Mouse (Mus musculus) hematopoietic stem cell, adult 5-6 weeks (primary cell): ENCODE data around the gene Vrk2. TPM values are rescaled to one million over a fixed set of nuclear protein-coding genes. Genes with fewer than 3 reads are reported as not detected.

ENCODE experiments used
- ATAC-seq, 2 experiments: fragments of 125-278 bp in 1 of 2; replicated peaks in 1 of 2; 2 replicates each; pipeline ENCODE4 v1.8.0; 2016 to 2017; ENCODE audit warnings: inconsistent platforms in 2 of 2, mild to moderate bottlenecking in 2 of 2, moderate number of reproducible peaks in 2 of 2, low read depth in 1 of 2, moderate TSS enrichment in 1 of 2; ENCODE audit not compliant: low FRiP score in 2 of 2, poor library complexity in 2 of 2, severe bottlenecking in 2 of 2, insufficient read depth in 1 of 2, low TSS enrichment in 1 of 2
- total RNA-seq: library from RNA; stranded (forward); fragments of 172-1452, 232-1000 nt; gene quantifications from 2 replicates; pipeline ENCODE4 v1.2.3, GENCODE M21; 2017

The Vrk2 gene
- total RNA-seq, 1 experiment from 2014 or later: 30.2 TPM

DNA sequence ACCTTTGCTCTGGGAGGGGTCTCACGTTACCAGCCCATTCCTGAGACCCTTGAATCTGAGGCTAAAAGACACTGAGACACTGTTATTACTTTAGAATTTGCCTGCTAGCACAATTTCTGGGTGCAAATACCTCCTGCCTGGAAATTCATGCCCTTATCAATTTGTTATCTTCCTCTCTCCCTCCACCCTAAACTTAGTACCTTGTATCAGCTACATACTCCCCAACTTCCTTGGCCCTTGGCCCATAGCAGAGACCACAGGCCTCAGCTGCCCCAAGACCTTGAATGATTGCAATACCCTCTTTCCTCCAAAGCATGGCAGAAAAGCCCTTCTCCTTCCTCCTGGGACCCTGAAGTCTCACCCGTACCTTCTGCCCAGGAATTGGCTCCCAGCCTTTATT lies 142.6 kb downstream of the Vrk2 start:
- no peak for ATAC-seq

DNA sequence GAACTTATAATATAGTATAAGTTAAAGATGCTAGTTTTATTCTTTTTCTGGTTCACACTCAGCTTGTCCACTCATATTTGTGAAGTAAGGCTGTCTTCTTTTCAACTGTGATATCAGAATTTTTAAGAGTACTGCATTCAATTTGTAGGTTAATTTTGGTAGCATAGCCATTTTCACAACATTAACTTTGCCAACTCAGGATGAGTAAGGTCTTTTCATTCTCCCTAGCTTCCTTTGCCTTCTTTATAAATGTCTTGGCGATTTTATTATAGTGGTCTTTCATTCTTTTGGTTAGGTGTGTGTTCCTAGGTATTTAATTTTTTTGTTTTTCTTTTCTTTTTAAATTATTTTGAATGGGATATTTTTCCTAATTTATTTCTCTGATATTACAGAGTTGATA lies 143.2 kb downstream of the Vrk2 start:
- no peak for ATAC-seq

DNA sequence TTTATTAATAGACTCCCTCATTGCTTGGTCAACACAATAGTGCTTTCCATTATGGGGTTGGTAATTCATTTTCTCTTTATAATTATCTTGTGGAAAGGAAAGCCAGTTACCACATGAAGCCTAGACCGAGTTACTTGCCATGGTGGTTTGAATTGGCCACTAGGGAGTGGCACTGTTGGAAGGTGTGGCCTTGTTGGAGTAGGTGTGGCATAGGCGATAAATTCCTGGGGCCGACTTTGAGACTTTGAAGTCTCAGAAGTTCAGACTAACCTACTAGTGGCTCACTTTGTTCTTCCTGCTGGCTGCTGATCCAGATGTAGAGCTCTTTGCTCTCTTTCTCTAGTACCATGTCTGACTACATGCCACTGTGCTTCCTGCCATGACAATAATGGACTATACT lies 144.0 kb downstream of the Vrk2 start:
- no peak for ATAC-seq

DNA sequence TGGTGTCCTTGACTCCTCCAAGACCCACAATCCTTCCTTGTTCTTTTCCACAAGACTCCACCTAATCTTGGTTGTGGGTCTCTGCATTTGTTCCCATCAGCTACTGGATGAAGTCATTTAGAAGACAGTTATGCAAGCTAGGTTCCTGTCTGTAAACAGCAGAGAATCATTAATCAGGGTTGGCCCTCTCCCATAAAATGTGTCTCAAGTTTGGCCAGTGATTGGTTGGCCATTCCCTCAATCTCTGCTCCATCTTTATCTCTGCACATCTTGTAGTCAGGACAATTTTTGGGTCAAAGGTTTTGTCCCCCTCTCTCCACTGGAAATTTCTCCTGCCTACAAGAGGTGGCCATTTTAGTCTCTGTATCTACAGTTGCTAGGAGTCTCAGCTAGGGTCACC lies 149.4 kb downstream of the Vrk2 start:
- no peak for ATAC-seq

DNA sequence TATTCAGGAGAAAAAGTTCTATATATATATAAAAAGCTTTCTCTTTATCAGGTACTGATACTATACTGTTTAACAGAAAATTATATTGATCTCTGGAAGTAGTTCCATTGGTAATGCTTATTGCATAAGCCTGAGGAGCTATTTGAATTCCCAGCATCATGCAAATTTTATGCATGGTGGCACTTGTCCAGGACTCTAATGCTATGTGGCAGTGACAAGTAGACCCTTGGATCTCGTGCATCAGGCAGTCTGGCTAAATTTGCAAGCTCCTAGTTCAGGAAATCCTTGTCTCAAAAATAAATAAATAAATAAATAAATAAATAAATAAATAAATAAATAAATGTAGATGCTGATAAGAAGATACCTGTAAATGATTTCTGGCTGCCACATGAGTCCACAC lies 152.7 kb downstream of the Vrk2 start:
- ATAC-seq: no peak

DNA sequence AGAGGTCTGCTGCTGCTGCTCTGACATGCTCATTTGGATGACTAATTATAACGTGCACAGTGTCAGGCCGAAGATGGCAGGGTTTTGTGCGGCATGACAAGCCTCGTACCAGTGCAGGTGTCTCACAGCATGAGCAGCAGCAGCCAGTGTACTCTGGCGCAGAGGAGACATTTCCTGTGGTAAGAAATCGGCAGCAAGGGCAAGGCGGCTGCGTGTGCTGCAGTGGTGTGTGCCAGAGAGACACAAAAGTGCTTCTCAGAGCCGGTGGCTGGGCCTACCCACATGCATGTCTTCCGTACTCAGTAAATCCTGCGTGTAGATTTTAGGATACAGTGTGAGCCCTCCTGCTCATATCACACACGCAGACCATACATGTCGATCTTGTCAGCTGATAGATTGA lies 156.0 kb downstream of the Vrk2 start:
- no peak for ATAC-seq

DNA sequence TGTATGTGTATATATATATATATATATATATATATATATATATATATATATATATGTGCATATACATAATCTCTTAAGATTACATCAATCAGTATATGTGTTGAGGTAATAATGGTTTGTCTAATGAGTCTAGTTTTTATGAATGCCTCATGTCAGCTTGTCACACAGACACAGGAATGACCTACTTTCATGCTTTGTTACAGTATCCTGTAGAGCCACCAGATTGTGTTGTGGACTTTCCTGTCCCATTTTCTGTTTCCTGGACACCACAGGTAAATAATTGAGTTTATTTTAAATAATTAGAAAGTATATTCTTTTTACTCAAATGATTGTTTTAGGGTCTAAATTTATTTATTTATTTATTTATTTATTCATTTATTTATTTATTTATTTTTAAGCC lies 159.6 kb downstream of the Vrk2 start:
- ATAC-seq: no peak

DNA sequence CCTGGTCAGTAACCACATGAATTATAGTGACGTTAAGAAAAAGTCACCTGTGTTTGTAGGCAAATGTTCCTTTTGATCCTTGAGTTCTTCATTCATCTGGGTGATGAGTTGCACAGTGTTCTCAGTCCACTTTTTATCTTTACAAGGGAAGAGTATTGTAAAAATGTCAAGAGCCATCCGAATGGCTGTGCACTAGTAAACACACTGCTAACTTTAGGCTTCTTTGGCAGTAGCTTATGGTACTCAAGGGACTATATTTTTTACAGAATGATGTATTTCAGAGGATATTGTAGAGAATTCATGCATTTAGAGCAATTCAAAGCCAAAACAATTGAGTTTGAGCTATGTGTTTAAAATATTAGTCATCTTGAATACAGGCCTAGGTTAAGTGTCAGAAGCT lies 172.3 kb downstream of the Vrk2 start:
- ATAC-seq: no peak

Other genes with a start within 250 kb of the Vrk2 start
- gene Fancl, start 207.9 kb downstream of the Vrk2 start, total RNA-seq: 43.3 and 57.4 TPM in 2 replicates
- not detected in 2 replicates for gene Gm6899, start 758 bp downstream of the Vrk2 start, total RNA-seq